Mouse (Mus musculus): ENCODE measurements around the gene Adgrg2. TPM values are rescaled to one million over a fixed set of nuclear protein-coding genes. Genes with fewer than 3 reads are reported as not detected.

The Adgrg2 gene
- polyA plus RNA-seq, 1 experiment from 2014 or later, result not detected

Other genes starting within 250 kb of the Adgrg2 start
- gene Phka2, start 111.5 kb downstream of the Adgrg2 start, polyA plus RNA-seq (2018), result 32.7 to 36.3 TPM (median 34.3 TPM) in 3 replicates

Data from macrophage (primary cell).